Mouse (Mus musculus) thymus, postnatal 14 days (tissue): ENCODE data around the gene Gtpbp3.

Experiments
- DNase-seq: peaks from one replicate; pipeline ENCODE4 v3.0.0; 2021

The Gtpbp3 gene

GRCm38 (mm10) chr8:71498816-71499690 lies 11.2 kb downstream of the Gtpbp3 start:
- DNase-seq = no peak

- DNase-seq = no peak
Measured at GRCm38 (mm10) chr8:71504349-71504748, 16.4 kb downstream of the Gtpbp3 start.

DNA sequence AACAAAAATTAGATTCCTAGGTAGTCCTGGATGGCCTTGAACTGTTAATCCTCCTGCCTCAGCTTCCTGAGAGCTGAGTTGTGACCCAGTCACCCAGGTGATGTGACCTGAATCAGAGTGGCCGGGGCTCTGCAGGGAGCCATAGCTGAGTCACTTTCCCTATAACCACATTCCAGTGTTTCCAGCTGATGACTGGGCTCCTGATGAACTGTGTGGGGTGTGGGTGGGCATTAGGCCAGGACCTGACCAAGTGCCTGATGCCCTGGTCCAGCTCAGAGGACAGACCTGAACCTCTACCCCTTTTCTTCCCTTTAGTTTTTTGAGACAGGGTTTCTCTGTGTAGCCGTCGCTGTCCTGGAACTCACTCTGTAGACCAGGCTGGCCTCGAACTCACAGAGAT lies 17.4 kb downstream of the Gtpbp3 start:
- DNase-seq = no peak

GRCm38 (mm10) chr8:71505979-71506378 lies 18.1 kb downstream of the Gtpbp3 start:
- DNase-seq = no peak

GRCm38 (mm10) chr8:71507589-71508104 lies 19.7 kb downstream of the Gtpbp3 start:
- peak; percentile 74 for DNase-seq

- no peak for DNase-seq
Measured at GRCm38 (mm10) chr8:71509316-71509715, 21.4 kb downstream of the Gtpbp3 start.

DNA sequence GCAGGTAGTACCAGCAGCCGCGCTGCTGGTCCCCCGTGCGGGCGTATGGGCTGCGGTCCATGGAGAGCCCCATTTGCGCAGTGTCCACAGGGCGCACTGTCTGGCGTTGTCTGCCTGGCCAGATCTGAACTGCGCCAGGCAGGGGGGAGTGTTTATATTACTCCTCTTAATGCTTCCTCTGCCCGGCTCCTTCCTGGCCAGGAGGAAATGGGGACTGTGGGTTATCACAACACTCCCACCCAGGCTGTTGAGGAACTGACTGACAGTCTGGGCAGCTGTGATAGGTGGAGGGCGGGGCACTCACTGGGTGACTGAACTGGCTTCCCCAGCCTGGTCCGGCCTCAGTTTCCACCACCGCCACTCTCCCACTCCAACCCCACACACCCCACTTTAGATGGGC lies 23.7 kb downstream of the Gtpbp3 start, which contains the start of gene Plvap:
Gene Plvap (minus strand): TSS at position 109 of the 400 bp plus-strand sequence.
- no peak for DNase-seq

- DNase-seq = no peak
Measured at GRCm38 (mm10) chr8:71513018-71513754, 25.3 kb downstream of the Gtpbp3 start.

DNA sequence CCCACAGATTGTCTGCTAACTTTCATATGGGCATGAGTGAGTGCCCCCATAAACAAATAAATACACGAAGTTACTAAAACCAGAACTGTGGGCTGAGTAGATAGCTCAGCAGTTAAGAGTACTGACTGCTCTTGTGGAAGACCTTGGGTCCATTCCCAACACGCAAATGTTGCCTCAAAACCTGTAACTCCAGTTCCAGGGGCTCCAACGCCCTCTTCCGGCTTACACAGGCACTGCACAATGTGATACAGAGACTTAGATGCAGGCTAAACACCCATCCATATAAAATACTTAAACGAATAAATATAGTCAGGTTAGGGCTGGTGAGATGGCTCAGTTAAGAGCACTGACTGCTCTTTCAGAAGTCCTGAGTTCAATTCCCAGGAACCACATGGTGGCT lies 27.1 kb downstream of the Gtpbp3 start:
- no peak for DNase-seq

DNA sequence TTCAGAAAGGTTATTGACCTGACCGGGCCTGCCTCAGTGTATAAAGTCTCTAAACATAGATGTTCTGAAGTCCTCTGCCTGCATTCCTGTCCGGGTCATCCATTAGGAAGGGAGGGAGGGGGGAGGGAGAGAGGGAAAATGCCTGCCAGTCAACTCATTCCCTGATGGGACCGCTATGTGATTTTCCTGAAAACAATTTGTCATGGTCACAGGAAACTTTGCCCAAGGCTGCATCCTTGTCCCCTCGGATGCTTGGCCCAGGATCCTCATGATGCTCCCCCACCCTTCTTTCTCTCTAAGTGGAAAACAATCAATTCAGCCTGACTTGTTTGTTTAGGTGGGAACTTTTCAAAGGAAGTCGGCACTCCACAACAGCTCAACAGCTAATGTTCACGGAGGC lies 28.9 kb downstream of the Gtpbp3 start:
- DNase-seq = no peak

DNA sequence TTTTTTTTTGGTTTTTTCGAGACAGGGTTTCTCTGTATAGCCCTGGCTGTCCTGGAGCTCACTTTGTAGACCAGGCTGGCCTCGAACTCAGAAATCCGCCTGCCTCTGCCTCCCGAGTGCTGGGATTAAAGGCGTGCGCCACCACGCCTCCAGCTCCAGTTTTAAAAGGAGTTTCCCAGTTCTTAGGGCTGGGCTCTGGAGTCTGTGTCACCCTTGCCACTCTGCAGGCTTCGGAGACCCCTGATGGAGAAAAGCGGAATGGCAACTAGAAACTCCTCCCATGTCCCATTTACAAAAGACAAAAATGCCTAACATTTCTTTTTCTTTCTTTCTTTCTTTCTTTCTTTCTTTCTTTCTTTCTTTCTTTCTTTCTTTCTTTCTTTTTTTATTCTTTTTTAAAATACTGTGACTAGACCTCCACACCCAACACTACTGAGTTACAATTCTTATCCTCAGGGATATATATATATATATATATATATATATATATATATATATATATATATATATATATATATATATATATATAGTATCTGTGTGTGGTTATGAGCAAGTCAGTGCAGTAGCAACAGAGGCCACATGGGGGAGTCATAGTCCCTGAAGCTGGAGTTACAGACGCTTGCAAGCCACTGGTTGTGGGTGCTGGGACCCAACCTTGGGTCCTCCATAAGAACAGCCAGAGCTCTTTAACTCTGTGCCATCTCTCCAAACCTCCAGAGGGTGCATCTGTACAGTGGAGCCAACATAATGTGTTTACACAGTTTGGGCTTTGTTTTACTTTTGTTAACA lies 31.3 kb downstream of the Gtpbp3 start:
- DNase-seq = peak; percentile 66

DNA sequence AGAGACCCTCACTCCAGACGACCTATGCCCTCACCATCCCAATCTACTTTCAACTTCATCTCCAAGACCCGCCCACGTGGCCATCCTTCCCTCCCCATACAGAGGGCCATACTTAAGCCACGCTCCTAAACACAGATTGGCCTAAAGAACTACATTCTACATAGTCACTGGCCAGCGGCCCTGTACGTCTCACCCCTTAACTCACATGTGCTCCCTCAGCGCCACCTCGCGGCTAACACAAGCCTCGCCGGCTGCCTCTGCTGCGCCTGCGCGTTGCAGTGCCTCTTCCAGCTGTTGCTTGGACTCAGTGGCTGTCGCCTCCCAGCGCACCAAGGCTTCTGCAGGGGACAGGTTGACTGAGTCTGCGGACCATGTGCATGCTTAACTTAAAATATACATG lies 33.7 kb downstream of the Gtpbp3 start:
- DNase-seq = peak; percentile 96

DNA sequence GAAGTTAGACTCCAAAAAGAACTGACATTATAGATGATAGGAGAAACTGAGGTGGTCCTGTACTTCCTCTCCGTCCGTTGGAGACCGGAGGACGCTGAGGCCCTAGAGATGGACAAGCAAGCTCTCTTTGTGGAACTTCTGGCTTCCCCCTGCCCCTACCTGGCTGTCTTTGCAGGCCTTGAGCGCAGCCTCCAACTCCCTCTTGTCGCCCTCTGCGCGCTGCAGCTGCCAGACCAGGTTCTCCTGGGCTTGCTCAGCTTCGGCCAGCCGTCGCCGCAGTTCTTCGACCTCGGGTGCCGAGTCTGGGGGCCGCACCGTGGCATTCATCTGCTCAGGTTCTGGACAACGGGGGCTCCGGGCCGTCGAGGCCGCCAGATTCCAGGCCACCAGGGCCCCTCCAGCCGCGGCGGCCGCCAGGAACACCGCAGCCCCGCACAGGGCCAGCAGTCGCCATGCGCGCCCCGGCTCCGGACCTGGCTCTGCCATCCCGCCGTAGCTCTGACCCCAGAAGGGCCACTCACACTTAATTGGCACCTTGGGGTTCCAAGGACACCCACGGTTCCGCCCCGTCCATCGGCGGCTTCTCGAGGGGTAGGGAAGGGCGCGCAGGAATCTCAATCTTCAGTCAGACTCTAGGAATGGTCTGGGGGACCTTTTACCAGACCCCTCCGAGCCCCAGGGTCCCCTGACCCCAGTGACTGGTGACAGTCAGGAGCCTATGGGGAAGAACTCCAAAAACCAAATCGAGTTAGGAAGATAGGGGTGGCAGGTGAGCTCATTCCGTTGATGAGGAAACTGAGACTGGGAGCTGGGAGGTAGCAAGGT lies 37.5 kb downstream of the Gtpbp3 start, which contains the start of gene Ccdc194:
Gene Ccdc194 (minus strand): TSS at position 486 of the 825 bp plus-strand sequence.
- no peak for DNase-seq

DNA sequence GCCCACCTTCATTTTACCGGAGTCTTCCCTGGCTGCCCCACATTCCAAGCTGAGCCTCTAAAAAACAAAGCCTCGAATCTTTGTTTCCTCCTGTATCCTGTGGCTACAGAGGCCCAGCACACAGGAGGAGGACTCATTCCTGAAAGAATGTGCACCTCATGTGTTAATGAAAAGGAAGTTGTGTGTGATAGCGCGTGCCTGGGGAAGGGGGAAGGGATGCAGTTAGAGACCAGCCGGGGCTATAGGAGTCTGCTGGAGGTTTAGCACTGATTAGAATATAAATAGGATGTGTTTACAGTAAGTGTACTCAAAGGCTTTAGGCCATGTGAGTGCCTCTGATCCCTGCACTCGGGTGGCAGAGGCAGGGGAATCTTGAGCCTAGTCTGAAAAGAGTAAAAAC lies 38.4 kb downstream of the Gtpbp3 start:
- DNase-seq = no peak

- DNase-seq = no peak
Measured at GRCm38 (mm10) chr8:71527162-71527870, 39.4 kb downstream of the Gtpbp3 start.

GRCm38 (mm10) chr8:71528362-71529073 lies 40.6 kb downstream of the Gtpbp3 start:
- peak; percentile 69 for DNase-seq

- peak; percentile 47 for DNase-seq
Measured at GRCm38 (mm10) chr8:71530735-71531467, 43.0 kb downstream of the Gtpbp3 start.

GRCm38 (mm10) chr8:71534263-71534810 lies 46.4 kb downstream of the Gtpbp3 start:
- no peak for DNase-seq

DNA sequence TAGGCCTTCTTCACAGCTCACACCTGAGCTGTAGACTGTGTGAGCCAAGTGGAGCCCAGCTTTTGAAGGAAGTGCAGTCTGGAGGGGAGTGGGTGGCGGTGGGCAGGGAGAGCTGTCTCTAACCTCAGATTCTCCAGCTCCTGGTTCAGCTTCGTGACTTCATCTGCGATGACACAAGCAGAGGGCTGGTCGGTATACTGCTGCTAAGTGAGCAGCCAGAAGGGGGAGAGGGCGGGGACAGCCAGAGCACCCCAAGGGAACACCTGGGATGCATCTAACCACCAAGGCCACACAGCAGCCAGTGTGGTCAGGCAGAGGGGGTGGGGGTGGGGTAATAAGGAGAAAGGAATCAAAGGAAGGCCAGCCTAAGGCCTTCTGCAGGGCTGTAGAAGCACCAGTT lies 47.8 kb downstream of the Gtpbp3 start:
- peak; percentile 76 for DNase-seq
